Mouse (Mus musculus) liver, adult 2 months (tissue): Measurements from ENCODE around the gene Fkbpl. TPM values are rescaled to one million over a fixed set of nuclear protein-coding genes. Genes with fewer than 3 reads are reported as not detected.
A peak's percentile ranks its signal among the peaks of the same experiment; 100 is the strongest.

ENCODE experiments used
- DNase-seq: peaks from one replicate; pipeline ENCODE4 v3.0.0-alpha.2; 2011; ENCODE audit warnings: low read depth, low spot score; ENCODE audit errors: extremely low read depth
- H3K27ac ChIP-seq: fragments of 200-500 bp; replicated peaks from 2 replicates; pipeline ENCODE4 v1.5.1; 2012; ENCODE audit warnings: low read depth, mild to moderate bottlenecking, control low read depth, inconsistent platforms, low read length; ENCODE audit not compliant: insufficient read depth
- H3K27me3 ChIP-seq: fragments of 200-500 bp; 2 replicates; pipeline ENCODE4 v1.6.1; 2012; ENCODE audit warnings: mild to moderate bottlenecking, moderate library complexity, low read length, inconsistent platforms; ENCODE audit not compliant: control insufficient read depth, insufficient read depth
- H3K36me3 ChIP-seq: fragments of 200-500 bp; 2 replicates; pipeline ENCODE4 v1.6.1; 2012; ENCODE audit warnings: low read length, inconsistent platforms; ENCODE audit not compliant: control insufficient read depth, insufficient read depth
- H3K4me1 ChIP-seq: fragments of 200-500 bp; 2 replicates; pipeline ENCODE4 v1.6.1; 2011; ENCODE audit warnings: low read length; ENCODE audit not compliant: control insufficient read depth, insufficient read depth
- H3K4me3 ChIP-seq: fragments of 200-500 bp; 2 replicates; pipeline ENCODE4 v1.5.1; 2011; ENCODE audit warnings: low read depth, mild to moderate bottlenecking, control low read depth, low read length, moderate library complexity; ENCODE audit not compliant: insufficient read depth
- H3K79me2 ChIP-seq: fragments of 200-500 bp; 2 replicates; pipeline ENCODE4 v1.6.1; 2012; ENCODE audit warnings: inconsistent platforms, mild to moderate bottlenecking, low read length, moderate library complexity; ENCODE audit not compliant: control insufficient read depth, insufficient read depth
- H3K9ac ChIP-seq: fragments of 200-500 bp; 2 replicates; pipeline ENCODE4 v1.6.1; 2012; ENCODE audit warnings: low read depth, mild to moderate bottlenecking, control low read depth, inconsistent platforms, low read length
- CTCF ChIP-seq: fragments of 200-500 bp; IDR thresholded peaks from 2 replicates; pipeline ENCODE4 v1.5.1; 2011; ENCODE audit warnings: low read depth, low read length, control low read depth
- POLR2A ChIP-seq: fragments of 200-500 bp; IDR thresholded peaks from 2 replicates; pipeline ENCODE4 v1.6.1; 2011; ENCODE audit warnings: low read length, control low read depth; ENCODE audit not compliant: insufficient read depth; ENCODE audit errors: extremely low read depth
- WGBS: fragments of 180-500 bp; shearing (Covaris S2); methylation state at CpG from one replicate; pipeline ENCODE4 v1.1.7; 2018; 5-methylcytosine and 5-hydroxymethylcytosine counted together
- polyA plus RNA-seq: library from polyadenylated mRNA; depleted of rRNA; stranded (reverse); fragments of >200 nt; gene quantifications from 2 replicates; pipeline ENCODE4 v1.2.3, GENCODE M21; 2012
- total RNA-seq: library from RNA; depleted of rRNA; stranded (reverse); fragments of >200 nt; gene quantifications from 2 replicates; pipeline ENCODE4 v1.2.3, GENCODE M21; 2014

Fkbpl gene
- total and polyA plus RNA-seq, 2 experiments = 3.0 to 5.3 TPM

DNA sequence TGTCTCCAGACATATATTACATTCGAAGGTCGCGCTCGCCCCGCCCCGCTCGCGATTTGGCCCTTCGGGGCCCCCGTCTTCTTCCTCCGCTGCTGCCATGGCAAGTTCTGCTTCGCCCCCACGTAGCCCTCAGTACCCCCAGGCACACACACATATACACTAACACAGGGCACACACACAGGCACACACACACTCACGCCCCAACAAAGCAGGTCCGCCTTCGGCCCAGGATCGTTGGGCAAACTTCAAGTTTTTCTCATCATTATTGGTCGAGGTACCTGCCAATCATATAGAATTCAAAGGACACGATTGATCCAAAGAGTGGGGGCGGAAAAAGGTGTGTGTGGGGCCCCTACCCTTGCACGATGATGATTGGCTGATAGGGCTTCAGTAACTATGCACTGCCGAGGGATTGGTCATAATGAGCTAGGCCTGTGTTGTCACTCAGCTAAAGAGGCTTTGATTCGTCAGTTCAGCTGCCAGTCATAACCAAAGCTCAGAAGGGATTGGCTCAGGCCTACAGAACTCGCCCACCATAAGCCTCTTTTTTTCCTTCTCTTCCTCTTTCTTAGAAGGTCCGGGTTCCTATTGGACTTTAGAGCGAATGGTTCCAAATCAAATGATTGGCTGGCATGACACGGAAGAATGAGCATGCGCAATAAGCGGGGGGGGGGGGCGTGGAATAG lies 41.0 kb upstream of the Fkbpl start, which contains the start of gene Rnf5:
Gene Rnf5 (minus strand): TSS at position 316 of the 686 bp plus-strand sequence.
- Histone ChIP-seq H3K4me1 (peaks cover 7% of the 10 kb centered on the region; the same call in 1 of the 2 replicates), H3K79me2 (peaks cover 8% of the 10 kb centered on the region; the same call in 1 of the 2 replicates), H3K4me3 (peak within 1 kb of the TSS; percentile 71), H3K27ac (peak within 1 kb of the TSS; percentile 98), H3K36me3 (no peaks in the 10 kb centered on the region), H3K9ac (peak within 1 kb of the TSS; percentile 82), H3K27me3 (no peaks in the 10 kb centered on the region)
- WGBS = under 1% methylated on average over 30 of the region's 30 CpGs
- peak; percentile 100 for DNase-seq
- TF ChIP-seq CTCF (no peak), POLR2A (peak; percentile 23; the same call in 1 of the 2 replicates)

GRCm38 (mm10) chr17:34604061-34604508 lies 40.5 kb upstream of the Fkbpl start, which contains the start of gene Agpat1:
Gene Agpat1, plus strand, starts transcription at chr17:34604262.
- H3K79me2 ChIP-seq = peaks cover 8% of the 10 kb centered on the region; the same call in 1 of the 2 replicates
- peaks cover 7% of the 10 kb centered on the region; the same call in 1 of the 2 replicates for H3K4me1 ChIP-seq
- H3K27me3 ChIP-seq = no peaks in the 10 kb centered on the region
- no peaks in the 10 kb centered on the region for H3K36me3 ChIP-seq
- peak within 1 kb of the TSS; percentile 95 for H3K4me3 ChIP-seq
- TF ChIP-seq POLR2A = peak; percentile 43
- TF ChIP-seq CTCF = no peak
- peak within 1 kb of the TSS; percentile 98 for H3K27ac ChIP-seq
- peak within 1 kb of the TSS; percentile 82 for H3K9ac ChIP-seq
- DNase-seq = no peak
- whole genome bisulfite sequencing = under 1% methylated on average over 33 of the region's 35 CpGs

DNA sequence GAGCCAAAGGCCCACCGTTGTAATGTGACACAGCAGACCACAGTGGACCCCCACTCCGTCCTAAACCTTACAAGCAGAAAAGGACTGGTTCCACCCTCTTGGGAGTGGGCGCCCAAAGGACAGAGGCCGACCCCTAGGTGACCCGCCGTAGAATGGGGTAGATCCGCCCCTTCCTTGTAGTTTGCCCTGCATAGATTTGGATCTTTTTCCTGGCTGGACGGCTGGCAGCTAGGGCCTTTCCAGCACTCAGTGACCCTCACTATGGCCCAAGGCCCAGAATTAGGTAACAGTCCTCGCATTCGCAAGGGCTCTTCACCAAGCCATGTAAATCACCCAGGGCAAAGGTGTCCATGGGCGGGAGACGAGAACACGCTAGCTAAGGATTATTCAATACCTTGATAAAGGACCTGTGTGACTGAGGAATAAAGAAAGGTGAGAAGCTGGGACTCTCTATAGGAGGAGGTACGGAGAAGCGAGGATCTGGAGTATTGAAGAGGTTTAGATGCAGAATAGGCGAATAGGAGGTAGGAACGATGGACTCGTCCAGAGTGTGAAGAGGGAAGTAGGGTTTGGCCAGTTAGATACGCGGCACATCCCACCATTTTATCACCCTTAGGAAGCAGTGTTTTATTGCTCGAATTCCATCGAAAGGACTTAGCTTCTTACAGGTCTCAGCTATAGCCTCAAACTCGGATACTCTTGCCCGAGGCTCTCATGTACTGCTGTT lies 39.9 kb upstream of the Fkbpl start:
- TF ChIP-seq POLR2A = no peak
- no peak for TF ChIP-seq CTCF
- 6% methylated on average over 24 of the region's 24 CpGs for WGBS
- Histone ChIP-seq H3K9ac (peak overlapping the region; percentile 79), H3K4me3 (peak overlapping the region; percentile 95), H3K27me3 (no peaks in the 10 kb centered on the region), H3K79me2 (peaks cover 8% of the 10 kb centered on the region; the same call in 1 of the 2 replicates), H3K4me1 (peaks cover 7% of the 10 kb centered on the region; the same call in 1 of the 2 replicates), H3K27ac (peak overlapping the region; percentile 98), H3K36me3 (no peaks in the 10 kb centered on the region)
- peak; percentile 97 for DNase-seq

- peak overlapping the region; percentile 98 for H3K27ac ChIP-seq
- WGBS = 0% methylated on average over 28 of the region's 30 CpGs
- no peaks in the 10 kb centered on the region for H3K36me3 ChIP-seq
- H3K4me3 ChIP-seq = peak overlapping the region; percentile 95
- H3K27me3 ChIP-seq = no peaks in the 10 kb centered on the region
- H3K9ac ChIP-seq = peak overlapping the region; percentile 92
- peaks cover 7% of the 10 kb centered on the region; the same call in 1 of the 2 replicates for H3K4me1 ChIP-seq
- DNase-seq = peak; percentile 76
- TF ChIP-seq POLR2A (peak; percentile 79; the same call in 1 of the 2 replicates), CTCF (no peak)
- H3K79me2 ChIP-seq = peaks cover 8% of the 10 kb centered on the region; the same call in 1 of the 2 replicates
Observed at GRCm38 (mm10) chr17:34605609-34606008, 39.0 kb upstream of the Fkbpl start.

DNA sequence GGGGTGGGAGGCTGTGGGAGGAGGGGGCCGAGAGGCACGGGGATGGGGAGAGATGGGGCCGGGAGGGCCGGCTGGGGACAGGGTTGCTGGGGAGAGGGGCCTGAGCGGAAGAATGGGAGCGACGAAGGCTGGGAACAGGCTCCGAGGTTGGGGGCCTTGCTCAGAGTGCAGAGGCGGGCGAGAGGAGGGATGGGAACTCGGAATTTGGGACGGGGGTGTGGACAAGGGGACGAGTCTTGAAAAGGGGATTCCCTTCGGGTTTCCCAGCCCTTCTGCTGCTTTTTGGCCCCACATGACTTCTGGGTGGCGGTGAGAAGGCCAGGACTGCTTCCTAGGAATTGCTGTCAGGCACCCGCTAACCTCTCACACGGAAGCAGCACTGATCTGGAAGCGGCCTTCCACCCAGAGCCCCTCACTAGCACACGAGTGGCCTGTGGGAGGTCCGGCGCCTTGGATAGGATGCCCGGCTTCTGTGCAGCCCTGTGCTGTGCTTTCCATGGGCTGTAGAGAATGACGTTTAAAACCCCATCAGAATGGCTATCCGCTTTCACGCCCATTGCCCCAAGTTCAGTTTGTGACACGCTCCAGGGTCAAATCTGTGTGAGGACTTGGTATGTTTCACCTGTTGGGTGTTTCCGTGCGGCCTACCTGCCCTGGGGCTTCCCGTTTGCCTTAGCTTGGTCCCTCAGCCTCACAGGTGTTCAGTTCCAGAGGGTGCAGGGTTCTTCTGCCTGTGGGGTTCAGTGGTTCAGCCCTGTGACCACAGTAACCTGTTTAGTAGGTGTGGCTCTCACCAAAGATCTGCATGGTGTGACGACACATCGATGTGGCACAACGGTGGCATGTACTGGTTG lies 38.2 kb upstream of the Fkbpl start:
- WGBS = 5% methylated on average over 31 of the region's 32 CpGs
- H3K27ac ChIP-seq = peak overlapping the region; percentile 12
- no peaks in the 10 kb centered on the region for H3K36me3 ChIP-seq
- H3K79me2 ChIP-seq = peaks cover 8% of the 10 kb centered on the region; the same call in 1 of the 2 replicates
- H3K27me3 ChIP-seq = no peaks in the 10 kb centered on the region
- TF ChIP-seq CTCF (no peak), POLR2A (no peak)
- peak overlapping the region; percentile 95 for H3K4me3 ChIP-seq
- peaks cover 7% of the 10 kb centered on the region; the same call in 1 of the 2 replicates for H3K4me1 ChIP-seq
- peak; percentile 40 for DNase-seq
- H3K9ac ChIP-seq = peak overlapping the region; percentile 92
